Mouse (Mus musculus) brain, embryonic 18.5 days (tissue): ENCODE data around the gene Dennd1b.

Source experiments
- DNase-seq: peaks from one replicate; pipeline ENCODE4 v3.0.0-alpha.2; 2012; ENCODE audit warnings: low read depth, low spot score

Dennd1b gene

DNA sequence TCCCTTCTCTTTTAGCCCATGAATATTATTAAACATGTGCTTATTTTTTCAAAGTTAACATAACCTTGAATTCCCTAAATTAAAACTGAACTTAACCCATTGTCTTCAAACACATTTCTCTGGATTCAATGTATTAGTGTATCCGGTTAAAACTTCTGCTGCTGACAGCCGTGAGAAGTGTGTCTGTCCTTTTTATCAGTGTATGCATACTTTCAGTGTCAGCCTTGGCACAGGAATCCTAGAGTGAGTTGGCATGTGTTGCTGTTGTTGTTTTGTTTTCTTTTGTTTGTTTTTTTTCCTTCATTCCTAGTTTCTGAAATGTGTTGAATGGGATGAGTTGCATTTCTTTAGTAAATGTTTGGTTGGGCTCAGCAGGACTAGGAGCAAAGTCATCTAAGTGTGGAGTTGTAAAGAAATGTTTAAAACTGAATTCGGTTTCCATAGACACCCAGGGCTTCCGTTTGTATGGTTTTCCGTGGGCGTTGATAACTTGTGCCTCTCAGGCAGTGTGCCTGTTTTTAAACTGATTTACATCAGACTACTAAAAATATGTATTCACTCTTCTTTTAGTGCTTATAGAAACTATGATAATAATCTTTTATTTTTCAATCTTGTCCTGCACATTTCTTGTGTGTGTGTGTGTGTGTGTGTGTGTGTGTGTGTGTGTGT, 217.4 kb downstream of the Dennd1b start:
- no peak for DNase-seq

DNA sequence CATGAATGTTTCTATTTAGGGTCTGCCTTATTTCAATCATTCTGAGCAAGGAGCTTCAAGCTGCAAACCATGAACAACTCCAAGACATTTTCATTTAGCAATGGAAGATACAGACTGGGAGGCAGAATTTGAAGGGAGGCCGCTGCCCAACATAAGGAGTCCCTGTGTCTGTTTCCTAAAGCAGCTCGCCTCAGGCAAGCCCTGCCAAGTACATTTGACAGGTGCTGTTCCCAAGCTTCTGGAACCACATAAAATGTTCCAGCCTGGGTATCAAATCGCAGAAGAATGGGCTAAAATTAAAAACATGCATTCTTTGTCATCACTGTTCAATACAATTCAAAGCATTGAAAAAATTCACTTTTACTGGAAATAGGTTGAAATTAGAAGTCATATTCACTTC, 229.4 kb downstream of the Dennd1b start:
- no peak for DNase-seq

DNA sequence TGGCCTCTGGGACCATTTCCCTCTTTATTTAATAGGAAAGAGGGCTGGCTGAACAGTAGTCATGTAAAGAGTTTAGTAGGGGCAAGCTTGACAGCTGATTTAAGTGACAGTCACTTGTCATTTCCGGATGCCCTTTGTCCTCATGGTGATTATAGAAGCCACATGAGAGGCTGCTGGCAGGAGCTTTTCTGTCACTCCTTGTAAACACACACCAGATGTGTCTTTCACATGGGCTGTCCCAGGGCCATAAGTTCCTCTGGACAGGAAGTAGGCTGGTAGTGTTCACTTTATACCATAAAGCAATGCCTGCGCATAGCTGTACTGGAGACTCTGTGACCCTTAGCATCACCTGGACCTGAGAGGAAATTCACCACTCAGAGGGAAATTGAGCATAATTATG, 230.8 kb downstream of the Dennd1b start:
- DNase-seq, result no peak

DNA sequence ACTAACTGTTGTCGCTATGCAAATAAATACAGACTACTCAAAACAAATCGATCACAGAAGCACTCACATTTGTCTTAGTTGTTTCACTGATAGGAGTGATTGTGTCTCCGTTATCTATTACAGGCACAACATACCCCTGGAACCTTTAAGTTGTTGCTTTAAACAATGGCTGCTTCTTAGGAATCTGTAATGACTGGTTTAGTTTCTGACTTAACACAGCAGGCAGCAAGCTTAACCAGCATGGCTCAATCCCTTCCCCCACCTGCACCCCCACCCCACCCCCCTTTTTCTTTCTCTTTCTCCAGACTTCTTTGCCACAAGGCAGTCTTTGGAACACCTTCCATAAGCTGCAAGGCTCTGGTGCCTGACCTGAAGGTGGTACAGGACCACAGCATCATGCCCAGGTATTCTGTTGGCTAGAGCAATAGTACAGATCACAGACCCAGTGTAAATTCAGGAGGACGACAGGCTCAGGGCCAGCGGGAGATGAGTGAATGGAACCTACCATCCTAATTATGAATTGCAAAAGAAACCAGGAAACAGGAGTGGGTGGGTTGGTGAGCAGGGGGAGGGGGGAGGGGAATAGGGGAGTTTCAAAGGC, 231.3 kb downstream of the Dennd1b start:
- DNase-seq, result no peak

DNA sequence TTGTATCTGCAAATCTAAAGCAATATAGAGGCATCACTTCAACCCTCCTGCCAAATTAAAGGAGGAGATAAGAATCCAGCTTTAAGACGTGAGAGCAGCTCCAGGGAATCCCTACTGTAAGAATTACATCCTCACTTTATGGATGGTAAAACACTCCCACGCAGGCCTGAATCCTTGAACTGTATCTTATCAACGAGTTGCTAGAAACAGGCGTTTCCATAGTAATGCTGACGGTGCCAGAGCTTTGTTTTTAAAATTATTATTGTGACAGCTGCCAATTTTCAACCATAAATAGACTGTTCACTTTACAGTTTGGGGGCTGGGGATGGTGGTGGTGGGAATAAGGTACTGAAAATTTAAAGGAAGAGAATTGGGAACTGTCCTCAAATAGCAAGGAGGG, 239.8 kb downstream of the Dennd1b start:
- DNase-seq, result no peak

DNA sequence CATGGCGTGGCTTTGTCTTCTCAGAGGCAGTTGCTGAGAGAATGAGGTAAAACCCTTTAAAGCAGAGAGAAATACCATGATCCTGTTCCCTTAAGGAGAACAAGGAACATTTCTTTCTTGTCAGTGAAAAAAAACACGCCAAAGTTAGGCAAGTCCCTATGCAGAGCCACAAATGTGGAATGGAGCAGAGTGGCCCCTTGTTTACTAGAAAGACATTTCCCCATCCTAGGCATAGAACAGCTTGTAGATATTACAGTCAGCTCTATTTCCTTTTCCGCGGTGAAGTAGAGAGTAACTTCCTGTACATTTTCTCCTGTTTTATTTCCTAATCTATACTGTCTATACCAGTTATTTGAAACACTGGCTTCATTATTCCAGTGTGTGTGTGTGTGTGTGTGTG, 243.0 kb downstream of the Dennd1b start:
- no peak for DNase-seq

DNA sequence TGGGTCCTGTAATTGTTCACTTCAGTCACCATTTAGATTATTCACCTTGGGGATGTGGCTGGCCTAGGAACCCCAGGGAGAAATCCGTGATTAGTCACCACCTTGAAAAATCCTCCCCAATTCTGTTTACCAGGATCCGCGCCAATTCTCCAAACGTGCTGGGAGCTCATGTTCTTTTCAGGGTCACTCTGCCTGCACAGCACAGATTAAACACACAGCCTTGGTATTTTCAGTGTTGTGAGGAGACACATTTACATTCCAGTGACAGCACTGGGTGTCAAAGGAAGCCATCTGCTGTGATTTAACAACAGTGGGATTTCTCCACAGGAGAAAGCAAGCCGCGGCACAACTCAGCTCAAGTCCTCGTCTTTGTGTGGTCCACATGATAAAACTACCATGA, 246.6 kb downstream of the Dennd1b start:
- peak; percentile 30 for DNase-seq

DNA sequence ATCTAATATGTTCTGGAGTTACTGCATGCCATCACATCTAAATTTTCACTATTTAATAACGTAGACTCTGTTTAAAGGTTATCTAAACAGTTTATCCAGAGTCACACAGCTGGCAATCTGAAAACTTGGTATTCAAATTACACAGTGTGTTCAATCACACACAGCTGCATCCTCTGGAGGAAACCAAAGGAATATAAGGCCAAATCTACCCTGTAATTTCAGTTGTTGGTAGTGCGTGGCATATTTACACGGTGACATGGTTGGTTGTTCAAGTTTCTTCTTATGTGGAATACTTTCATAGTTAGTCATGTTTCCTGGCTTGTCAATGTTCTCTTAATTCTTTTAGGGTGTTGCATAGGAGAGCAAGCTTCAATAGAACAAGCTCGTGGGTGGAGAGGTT, 247.3 kb downstream of the Dennd1b start:
- DNase-seq, result no peak

DNA sequence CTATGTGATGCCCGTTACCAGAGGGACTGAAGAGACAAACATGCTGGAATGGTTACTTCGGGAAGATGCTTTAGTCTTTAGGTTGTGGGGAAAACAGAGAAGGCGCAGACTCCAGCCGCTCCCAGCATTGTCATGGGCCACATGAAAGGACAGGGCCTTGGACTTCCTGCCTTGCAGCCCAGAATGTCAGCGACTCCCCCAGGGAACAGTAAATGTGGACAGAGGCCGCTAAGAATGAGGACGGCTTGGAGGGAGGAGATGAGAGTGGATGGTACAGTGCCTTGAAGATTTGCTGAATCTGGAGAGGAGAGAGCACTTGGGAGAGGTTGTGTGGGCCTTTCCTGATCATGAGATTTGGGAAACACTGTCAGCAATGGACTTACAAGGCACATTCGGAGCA, 252.1 kb downstream of the Dennd1b start:
- DNase-seq, result no peak

DNA sequence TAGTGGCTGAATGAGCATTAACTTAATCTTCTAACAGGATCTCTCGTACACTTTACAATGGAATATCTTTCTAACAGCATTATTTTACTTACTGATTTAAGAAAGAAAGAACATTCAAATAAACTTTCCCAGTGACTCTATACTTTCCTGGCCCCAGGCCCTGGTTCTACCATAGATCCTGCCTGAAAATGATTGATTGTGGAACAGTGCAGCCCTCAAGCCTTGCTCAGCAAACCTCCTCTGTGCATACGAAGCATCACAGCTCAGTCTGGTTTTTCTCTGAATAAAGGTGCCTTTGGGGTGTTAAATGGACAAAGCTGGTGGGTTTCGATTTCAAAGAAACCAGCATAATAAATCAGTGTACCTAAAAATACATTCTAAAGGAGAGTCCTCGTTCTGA, 260.6 kb downstream of the Dennd1b start:
- no peak for DNase-seq

DNA sequence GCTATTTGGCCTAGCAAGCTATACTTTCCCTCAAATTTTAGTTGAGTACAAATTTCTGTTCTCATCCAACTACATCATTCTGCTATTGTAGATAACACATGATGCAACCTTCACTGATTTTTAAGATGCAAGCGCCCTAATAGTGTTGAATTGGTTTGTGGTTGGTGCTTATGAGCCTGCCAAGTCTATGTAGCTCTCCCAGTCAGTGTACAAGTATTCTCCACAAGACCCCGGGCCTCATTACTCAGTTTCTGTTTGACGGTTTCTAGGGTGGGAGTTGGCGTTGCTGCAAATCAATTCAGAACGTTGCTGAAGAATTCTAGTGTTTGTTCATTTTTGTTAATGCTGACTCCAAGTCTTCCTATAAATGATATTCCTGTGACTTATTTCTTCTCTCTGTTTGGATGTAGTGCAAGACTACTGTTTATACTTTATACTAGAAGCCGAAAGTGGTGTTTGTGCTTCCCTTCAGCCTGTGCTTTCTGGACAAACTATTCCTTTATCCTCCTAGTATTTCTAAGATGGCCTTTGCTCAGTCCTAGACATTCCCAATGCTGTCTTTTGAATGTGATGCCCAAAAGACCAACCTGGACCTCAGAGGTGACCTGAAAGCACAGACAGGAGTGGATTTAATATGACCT, 261.2 kb downstream of the Dennd1b start:
- DNase-seq, result no peak
